Mouse (Mus musculus) spleen, postnatal 36 days (tissue): ENCODE measurements at regions not wholly inside any gene's neighbourhood (a gene's known extent, or its start where the extent isn't known, plus 50 kb on each side); places are given as distances from the start of the nearest gene placed in this dataset.

Experiments
- DNase-seq, 2 experiments: peaks; one replicate each; pipeline ENCODE4 v3.0.0; 2022; ENCODE audit warnings: low spot score in 2 of 2, mixed read lengths in 1 of 2

DNA sequence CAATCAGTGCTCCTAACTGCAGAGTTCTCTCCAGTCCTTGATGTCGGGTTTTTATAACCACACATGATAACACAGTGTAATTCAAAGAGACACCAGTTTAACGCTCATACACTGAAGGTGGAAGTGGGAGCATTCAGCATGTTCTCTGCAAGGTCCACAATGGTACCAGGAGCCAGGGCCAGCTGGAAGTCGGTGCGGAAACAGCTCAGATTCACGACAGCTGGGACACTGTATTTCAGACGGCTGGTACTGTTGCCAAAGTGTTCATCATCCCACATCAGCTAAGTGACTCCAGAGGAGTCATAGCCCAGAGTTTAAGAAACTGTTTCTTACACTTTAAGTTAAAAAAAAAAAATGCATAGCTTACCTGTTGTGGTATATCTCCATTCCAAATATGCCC is 391.2 kb downstream of the Cdh26 start:
- DNase-seq, result no peak

DNA sequence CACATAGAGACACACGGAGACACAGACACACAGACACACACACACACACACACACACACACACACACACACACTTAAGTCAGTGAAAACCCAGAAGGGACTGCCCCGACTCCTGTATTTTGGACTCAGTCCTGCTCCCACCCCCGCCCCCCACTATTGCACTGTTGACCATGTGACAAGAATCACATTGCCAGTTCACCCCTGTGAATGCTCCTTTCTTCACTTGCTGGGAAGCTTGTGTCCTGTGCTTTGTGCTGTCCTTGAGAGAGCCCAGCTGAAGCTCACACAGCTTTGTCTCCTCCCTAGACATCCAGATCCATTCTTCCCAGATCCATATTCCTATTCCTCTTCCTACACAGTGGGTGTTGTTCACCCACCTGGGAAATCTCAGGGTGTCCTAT is 400.0 kb downstream of the Cdh26 start:
- DNase-seq, result no peak

DNA sequence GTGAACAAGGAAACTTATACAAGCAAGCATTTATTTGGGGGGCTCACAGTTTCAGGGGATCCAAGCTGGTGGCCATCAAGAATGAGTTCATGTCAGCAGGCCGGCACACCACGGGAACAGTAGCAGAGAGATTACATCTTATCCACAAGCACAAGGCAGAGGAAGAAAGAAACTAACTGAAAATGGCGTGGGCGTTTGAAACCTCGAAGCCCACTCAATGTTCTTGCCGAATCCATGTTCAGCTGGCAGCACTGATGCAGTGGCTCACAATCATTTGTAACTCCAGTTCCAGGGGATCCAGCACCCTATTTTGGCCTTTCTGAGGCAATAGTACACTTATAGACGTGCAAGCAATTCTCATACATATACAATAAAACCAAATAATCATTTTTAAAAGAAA is 404.7 kb downstream of the Cdh26 start:
- DNase-seq, result no peak

- DNase-seq, result no peak
Measured at GRCm38 (mm10) chr2:178838571-178838970, 408.2 kb downstream of the Cdh26 start.

- no peak for DNase-seq
Measured at GRCm38 (mm10) chr2:178840975-178841374, 410.6 kb downstream of the Cdh26 start.

- DNase-seq, result no peak
Measured at GRCm38 (mm10) chr2:178842595-178842994, 412.3 kb downstream of the Cdh26 start.

DNA sequence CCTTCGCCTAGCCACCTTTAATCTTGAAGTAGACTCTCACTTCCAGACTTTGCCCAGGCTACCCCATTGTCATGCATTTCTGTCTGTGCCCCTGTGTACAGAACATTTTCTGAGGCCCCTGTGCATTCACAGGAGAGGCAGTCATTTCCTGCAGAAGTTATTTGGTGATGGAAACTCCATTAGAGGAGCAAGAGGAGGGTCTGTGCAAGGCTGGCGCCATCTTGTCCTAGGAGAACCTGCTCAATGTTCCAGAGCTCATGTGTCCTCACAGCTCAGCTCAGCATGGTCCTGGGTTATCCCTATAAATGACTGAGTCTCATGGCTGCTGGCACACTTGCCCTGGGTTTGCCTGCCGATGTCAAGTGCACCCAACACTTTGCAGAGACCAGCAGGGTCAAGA is 413.1 kb downstream of the Cdh26 start:
- DNase-seq, result no peak

- no peak for DNase-seq
Measured at GRCm38 (mm10) chr2:178844561-178844960, 414.2 kb downstream of the Cdh26 start.

DNA sequence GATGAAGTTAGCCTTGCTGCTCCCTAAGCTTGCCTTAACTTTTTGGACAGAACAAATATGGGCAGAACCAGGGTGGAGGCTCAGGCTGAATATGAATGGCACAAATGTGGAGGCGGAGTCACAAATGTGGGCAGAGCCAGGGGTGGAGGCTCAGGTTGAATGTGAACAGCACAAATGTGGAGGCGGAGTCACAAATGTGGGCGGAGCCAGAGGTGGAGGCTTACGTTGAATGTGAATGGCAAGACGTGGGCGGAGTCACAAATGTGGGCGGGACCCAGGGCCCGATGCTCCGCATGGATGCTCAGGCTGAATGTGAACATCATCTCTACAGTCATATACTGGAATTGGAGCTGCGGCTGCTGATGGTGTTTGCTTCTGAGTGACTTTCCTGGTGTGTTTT is 420.0 kb downstream of the Cdh26 start:
- DNase-seq, result no peak

GRCm38 (mm10) chr2:178850769-178851168 is 420.4 kb downstream of the Cdh26 start:
- DNase-seq, result no peak

DNA sequence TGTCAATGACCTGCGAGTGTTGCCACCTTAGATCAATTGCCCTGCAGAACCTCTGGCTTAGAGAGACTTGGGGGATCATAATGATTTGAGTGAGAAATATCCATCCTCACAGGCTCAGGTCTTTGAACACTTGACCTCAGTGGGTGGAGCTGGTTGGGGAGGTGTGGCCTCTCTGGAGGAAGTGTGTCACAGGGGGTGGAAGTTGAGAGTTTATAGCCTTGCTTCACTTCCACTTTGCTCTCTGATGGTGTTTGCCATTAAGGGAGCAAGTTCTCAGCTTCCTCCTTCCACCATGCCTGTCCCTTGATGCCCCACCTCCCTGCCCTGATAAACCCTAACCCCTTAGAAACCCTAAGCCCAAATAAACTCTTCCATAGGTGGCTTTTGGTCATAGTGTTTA is 423.7 kb downstream of the Cdh26 start:
- no peak for DNase-seq

- DNase-seq, result no peak
Measured at GRCm38 (mm10) chr2:178854760-178855159, 424.4 kb downstream of the Cdh26 start.

DNA sequence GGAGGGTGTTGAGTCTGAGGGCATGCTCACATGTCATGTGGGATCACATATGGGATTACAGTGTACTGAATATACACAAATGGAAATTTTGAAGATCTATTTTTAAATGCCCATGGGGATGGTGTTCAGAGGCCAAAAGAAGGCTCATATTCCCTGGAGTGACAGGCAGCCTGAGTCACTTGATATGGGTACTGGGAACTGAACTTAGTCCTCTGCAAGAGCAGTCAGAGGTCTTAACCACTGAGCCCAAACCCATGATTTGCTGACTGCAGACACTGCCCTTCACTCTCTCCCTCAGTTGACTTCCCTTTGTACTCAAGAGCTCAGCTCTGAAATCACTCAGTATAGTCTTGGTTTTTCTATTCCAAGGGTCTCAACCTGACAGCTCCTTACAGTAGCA is 432.3 kb downstream of the Cdh26 start:
- no peak for DNase-seq

GRCm38 (mm10) chr2:178867086-178867485 is 436.8 kb downstream of the Cdh26 start:
- DNase-seq, result no peak

GRCm38 (mm10) chr2:178869160-178869559 is 438.8 kb downstream of the Cdh26 start:
- no peak for DNase-seq

- no peak for DNase-seq
Measured at GRCm38 (mm10) chr2:178878436-178878835, 448.1 kb downstream of the Cdh26 start.

- no peak for DNase-seq
Measured at GRCm38 (mm10) chr2:178885686-178886085, 455.4 kb downstream of the Cdh26 start.

- DNase-seq, result no peak
Measured at GRCm38 (mm10) chr2:178888704-178889103, 458.4 kb downstream of the Cdh26 start.

- no peak for DNase-seq
Measured at GRCm38 (mm10) chr2:178902397-178902796, 472.1 kb downstream of the Cdh26 start.

GRCm38 (mm10) chr2:178909325-178909724 is 479.0 kb downstream of the Cdh26 start:
- DNase-seq, result no peak

GRCm38 (mm10) chr2:178911646-178912045 is 481.3 kb downstream of the Cdh26 start:
- DNase-seq, result no peak

GRCm38 (mm10) chr2:178916316-178917033 is 486.1 kb downstream of the Cdh26 start:
- DNase-seq, result no peak

DNA sequence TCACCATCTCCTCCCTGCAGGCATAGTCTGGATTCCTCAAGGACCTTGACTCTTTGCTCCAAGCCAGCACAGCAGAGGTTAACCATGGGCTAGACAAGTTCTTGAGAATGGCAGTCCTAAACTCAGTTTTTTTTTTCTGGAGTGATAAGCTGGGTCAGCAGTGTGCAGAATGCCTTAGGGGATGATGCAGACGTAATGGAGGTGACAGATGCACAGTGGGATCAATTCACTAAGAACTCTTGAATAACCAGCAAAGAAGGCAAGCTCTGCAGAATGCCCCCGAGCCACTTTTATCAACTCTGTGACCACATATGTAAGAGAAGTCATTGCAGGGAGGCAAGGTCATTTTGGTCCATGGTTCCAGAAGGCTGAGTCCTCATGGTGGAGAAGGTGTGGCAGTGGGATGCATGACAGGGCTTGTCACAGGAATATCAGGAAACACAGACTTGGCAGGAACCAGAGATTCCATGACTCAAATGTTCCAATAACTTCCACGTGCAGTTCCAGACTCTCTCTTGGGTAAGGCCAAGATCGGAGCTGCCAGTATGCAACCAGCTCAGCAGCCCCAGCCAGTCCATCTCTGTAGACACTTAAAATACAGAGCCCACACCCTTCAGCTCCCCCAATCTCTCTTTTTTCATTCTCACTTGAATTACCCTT is 494.3 kb downstream of the Cdh26 start:
- DNase-seq, result no peak
